Mouse (Mus musculus): ENCODE measurements around the gene Fgfr4.

DNA sequence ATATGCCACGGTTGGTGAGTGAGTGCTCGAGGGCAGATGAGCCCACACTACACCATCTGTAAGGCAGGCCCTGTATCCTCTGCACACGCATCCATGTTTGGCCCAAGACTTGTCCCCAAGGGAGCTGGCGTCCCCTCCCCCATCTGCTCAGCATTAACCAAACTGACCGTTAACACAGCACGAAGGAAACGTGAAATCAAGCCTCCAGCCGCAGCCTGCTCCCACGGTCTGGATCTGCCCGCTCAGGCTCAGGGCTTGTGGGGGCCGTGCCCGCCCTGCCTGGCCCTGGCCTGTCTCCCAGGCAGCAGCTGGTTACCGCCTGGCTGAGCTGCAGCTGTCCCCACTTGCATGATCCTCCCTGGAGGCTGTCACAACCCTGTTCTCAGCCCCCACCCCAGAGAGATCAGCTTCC lies 16.5 kb downstream of the Fgfr4 start:
- no peak for TF ChIP-seq CTCF (IDR thresholded peaks at IDR 0.05; ENCODE audit: control insufficient read depth, insufficient read depth, low read length)
- no peak for TF ChIP-seq POLR2A (IDR thresholded peaks at IDR 0.05; ENCODE audit: borderline replicate concordance, control insufficient read depth, low read depth, low read length)

Data from bone marrow, adult 2 months (tissue).